Mouse (Mus musculus): ENCODE measurements at regions not wholly inside any gene's neighbourhood (a gene's known extent, or its start where the extent isn't known, plus 50 kb on each side); places are given as distances from the start of the nearest gene placed in this dataset.

DNA sequence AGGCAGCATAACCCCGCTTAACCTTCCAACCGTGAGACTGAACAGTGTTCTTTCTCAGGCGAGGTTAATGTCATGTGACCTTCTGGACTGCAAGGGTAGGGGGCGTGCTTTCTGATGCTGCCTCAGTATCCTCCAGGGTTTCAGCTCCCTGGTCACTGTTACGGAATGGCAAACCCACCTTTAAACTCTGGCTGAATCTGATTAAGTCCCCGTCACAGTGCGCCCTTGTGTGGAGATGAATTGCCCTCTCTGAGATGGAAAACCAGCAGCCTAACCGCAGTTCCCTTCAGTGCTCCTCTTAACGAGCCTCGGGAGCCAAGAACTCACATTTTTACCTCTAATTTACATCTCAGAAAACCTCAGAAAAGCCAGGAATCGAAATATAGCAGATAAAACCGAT is 260.0 kb downstream of the Dact1 start:
- DNase-seq (ENCODE audit: inconsistent ontology term), result peak; percentile 83

DNA sequence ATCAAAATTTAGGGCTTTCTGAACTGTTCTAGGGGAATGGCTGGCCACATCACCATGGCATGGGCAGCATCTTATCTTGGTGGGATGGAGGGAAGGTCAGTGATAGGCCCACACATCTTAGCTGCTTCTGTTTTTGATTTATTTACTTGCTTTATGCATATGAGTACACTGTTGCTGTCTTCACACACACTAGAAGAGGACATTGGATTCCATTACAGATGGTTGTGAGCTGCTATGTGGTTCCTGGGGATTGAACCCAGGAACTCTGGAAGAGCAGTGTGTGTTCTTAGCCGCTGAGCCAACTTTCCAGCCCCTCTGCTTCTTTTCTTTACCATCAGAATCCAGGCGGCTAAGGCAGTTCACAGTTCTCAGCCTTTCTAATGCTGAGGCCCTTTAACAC is 260.4 kb downstream of the Dact1 start:
- DNase-seq (ENCODE audit: inconsistent ontology term), result no peak

- no peak for DNase-seq (ENCODE audit: inconsistent ontology term)
These were observed 257.9 kb upstream of the Daam1 start for GRCm38 (mm10) chr12:71572833-71573446.

GRCm38 (mm10) chr12:71573456-71573855 is 257.4 kb upstream of the Daam1 start:
- DNase-seq (ENCODE audit: inconsistent ontology term), result no peak

GRCm38 (mm10) chr12:71574685-71575084 is 256.2 kb upstream of the Daam1 start:
- no peak for DNase-seq (ENCODE audit: inconsistent ontology term)

- no peak for DNase-seq (ENCODE audit: inconsistent ontology term)
These were observed 253.5 kb upstream of the Daam1 start for GRCm38 (mm10) chr12:71577349-71577748.

DNA sequence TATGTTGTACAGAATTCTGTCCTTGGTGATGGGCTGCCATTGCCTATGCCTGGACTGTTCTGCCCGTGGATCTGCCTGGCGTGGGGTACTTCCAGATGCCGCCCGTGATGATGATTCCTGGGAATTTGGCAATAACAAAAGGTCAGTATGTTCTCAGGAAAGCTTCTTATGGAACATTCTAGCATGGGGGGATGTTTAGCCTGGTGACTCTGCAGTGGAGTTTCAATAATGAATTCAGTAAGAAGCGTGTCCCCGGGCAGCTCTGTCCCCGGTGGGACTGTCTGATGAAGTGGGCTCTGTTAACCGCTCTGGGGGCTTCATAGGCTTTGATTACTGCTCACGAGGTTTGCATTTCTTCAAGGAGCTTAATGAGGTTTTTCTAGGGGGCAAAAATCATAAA is 252.9 kb upstream of the Daam1 start:
- no peak for DNase-seq (ENCODE audit: inconsistent ontology term)

GRCm38 (mm10) chr12:71578912-71579311 is 252.0 kb upstream of the Daam1 start:
- peak; percentile 55 for DNase-seq (ENCODE audit: inconsistent ontology term)

DNA sequence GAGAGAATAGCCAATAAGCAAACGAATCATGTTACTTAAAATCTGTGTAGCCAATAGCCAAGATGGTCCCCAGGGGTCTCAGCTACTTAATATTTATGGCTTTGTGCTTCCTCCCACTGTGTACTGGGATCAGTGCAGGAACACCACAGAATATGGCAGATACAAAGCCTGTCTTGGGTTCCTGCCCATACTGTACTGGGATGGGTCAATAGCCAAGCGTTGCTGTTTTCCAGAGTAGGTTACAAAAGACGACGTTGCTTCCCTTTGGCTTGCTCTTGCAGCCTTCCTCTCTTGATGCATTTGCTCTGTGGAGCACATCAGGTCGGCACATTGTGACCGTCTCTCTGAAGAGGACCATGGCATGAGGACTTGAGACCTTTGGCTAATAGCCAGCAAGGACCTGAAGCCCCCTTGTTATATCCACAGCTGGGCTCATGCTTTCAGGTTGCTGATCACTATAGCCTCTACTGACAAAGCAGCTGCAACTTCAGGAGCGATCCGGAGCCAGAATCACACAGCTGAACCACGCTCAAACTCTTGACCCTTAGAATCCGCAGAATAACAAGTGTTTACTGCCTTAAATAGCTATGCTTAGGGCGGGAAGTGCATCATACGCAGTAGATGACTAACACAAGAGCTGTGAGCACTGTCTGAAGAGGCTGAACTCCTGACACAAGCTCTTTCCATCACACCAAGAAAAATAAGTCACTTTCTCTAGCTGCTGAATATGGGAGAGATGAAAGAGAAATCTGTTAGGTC is 250.2 kb upstream of the Daam1 start:
- DNase-seq (ENCODE audit: inconsistent ontology term), result no peak

- DNase-seq (ENCODE audit: inconsistent ontology term), result no peak
These were observed 246.3 kb upstream of the Daam1 start for GRCm38 (mm10) chr12:71584618-71585017.

DNA sequence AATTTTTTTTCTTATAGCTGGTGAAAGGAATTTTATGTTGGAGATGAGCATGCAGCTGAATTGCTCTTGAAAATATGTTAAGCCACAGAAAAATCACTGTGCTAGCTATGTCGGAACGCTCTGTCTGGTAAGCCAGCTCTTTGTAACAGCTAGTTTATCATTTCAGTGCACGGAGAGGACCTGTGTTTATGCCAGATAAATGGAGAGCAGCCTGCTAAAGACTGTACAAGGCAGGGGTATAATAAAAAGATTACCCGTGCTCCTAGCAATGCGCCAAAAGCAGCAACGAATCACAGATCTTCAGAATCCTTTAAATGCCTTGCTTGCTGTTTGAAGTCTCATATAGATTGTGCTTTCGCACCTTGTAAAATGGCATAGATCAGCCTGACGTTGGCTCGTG is 232.2 kb upstream of the Daam1 start:
- no peak for DNase-seq (ENCODE audit: inconsistent ontology term)

- DNase-seq (ENCODE audit: inconsistent ontology term), result no peak
These were observed 229.7 kb upstream of the Daam1 start for GRCm38 (mm10) chr12:71601091-71601690.

- no peak for DNase-seq (ENCODE audit: inconsistent ontology term)
These were observed 227.7 kb upstream of the Daam1 start for GRCm38 (mm10) chr12:71603136-71603535.

DNA sequence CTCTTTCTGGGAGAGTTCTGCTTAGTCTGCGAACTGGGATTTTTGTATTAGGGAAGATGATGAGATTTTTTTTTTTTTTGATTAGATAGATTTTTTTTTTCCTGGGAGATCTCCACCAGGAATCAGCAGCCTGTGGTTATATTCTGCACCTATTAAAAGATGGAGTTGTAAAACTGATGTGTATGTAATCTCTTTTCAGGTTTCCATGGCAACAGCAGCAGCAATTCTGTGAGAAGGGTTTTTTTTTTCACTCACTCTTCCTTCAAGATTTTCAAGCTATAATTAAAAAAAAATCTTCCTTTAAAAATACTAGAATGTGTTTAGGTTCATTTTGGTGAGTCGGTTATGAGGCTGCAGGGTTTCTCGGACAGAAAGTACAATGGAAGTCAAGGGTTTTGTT is 224.5 kb upstream of the Daam1 start:
- DNase-seq (ENCODE audit: inconsistent ontology term), result no peak

GRCm38 (mm10) chr12:71607966-71608365 is 222.9 kb upstream of the Daam1 start:
- no peak for DNase-seq (ENCODE audit: inconsistent ontology term)

DNA sequence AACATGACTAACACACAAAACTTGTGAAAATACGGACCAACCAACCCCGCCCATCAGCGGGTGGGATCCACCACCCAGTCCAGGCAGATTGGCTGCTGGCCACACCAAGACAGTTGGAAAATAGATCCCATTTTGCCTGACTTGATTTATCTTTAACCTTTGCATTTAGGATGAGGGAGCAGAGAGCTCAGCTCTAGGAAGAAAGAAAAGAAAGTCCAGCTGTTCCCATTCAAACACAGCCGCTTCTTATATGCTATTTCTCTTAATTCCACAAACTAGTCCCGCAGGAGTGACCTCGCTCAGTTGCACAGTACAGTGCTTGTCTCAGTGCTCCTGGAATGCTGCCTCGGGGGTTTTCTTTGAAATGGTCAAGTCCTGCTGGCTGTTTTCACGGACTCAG is 217.6 kb upstream of the Daam1 start:
- DNase-seq (ENCODE audit: inconsistent ontology term), result no peak

- no peak for DNase-seq (ENCODE audit: inconsistent ontology term)
These were observed 215.9 kb upstream of the Daam1 start for GRCm38 (mm10) chr12:71614945-71615344.

- no peak for DNase-seq (ENCODE audit: inconsistent ontology term)
These were observed 215.5 kb upstream of the Daam1 start for GRCm38 (mm10) chr12:71615383-71615782.

DNA sequence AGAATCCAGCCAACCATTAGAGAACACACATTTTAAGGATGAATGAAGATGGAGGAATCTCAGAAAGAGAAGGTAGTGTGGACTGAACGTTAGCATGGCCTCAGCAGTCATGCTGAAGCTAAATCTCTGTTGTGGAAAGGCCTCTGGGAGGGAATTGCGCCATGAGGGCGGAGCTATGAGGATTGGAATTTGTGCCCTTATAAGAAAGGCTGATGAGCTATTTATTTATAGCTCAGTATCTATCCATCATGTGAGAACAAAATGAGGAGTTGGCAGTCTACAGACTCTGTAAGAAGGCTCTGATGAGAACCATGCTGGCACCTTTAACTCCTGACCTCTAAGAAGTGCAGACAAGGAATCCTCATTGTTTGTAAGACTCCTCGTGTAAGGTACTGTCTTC is 214.8 kb upstream of the Daam1 start:
- DNase-seq (ENCODE audit: inconsistent ontology term), result no peak

GRCm38 (mm10) chr12:71618466-71618865 is 212.4 kb upstream of the Daam1 start:
- no peak for DNase-seq (ENCODE audit: inconsistent ontology term)

GRCm38 (mm10) chr12:71618956-71619355 is 211.9 kb upstream of the Daam1 start:
- no peak for DNase-seq (ENCODE audit: inconsistent ontology term)

- DNase-seq (ENCODE audit: inconsistent ontology term), result no peak
These were observed 211.3 kb upstream of the Daam1 start for GRCm38 (mm10) chr12:71619561-71619960.

DNA sequence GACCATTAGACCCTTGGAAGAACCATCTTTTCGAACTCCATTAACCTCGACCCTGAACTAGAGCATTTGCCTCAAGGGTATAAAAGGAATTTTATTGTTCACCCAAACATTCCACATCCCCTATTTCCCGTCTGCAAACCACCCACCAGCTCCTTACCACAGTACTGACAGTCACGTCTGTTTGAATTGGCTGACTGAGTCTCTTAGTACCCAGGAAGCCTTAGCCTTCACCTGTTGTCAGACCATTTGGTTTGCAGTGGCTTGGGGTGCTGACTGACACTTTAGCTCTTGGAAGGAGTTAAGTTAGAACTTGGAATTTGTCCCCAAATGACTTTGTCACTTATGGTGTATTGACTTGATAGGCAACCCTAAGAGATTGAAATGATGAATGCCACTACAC is 209.3 kb upstream of the Daam1 start:
- no peak for DNase-seq (ENCODE audit: inconsistent ontology term)
